17 mouse cellular contexts compared by ENCODE assay signal in the genomic region with DNA sequence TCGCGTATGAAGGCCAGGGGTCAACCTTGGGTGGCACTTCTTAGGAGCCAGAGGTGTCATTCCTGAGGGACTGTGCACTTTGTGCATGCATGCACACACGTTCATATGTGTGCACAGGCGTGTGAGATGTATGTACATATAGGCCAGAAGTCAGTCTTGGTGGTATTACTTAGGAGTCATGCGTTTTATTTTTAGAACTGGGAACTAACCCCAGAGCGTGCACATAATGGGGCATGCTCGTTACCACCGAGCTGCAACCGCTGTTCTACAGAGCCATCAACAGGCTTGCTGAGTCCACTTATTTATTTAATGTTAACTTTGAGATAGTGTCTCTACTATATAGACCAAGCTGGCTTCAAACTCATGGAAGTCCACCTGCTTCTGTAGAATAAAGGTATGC. TPM values are rescaled to one million over a fixed set of nuclear protein-coding genes. Genes with fewer than 3 reads are reported as not detected.
DNase-seq lines count a peak whose midpoint lies in the region; ATAC-seq and TF ChIP-seq lines count a peak whose summit lies in the region.
"Had no signal": no experiment of that assay in that cellular context is flagged by ENCODE, and none has a peak within 500 bp of the region (broad histone marks: within the 10 kb centered on the region; RNA-seq: fewer than 3 reads in every experiment).

No protein-coding gene starts in this region.

- H3K4me3 ChIP-seq in heart, adult 2 months, result no peak overlapping the region
- H3K4me3 ChIP-seq in liver, embryonic 11.5 days (ENCODE audit: low read depth, low read length), result no peak overlapping the region
- H3K4me3 ChIP-seq: erythroblast, embryonic 14.5 days; hindbrain, embryonic 12.5 days; limb, embryonic 15.5 days; midbrain, embryonic 10.5 days; neural tube, embryonic 12.5 days; stomach, embryonic 15.5 days had no signal

- peaks cover 16% of the 10 kb centered on the region for H3K4me1 ChIP-seq in heart, adult 2 months (ENCODE audit: control insufficient read depth, insufficient read depth, low read length)
- H3K4me1 ChIP-seq in liver, embryonic 11.5 days (replicated peaks; ENCODE audit: control insufficient read depth, insufficient read depth, low read length), result peaks cover 29% of the 10 kb centered on the region
- H3K4me1 ChIP-seq: hindbrain, embryonic 12.5 days; midbrain, embryonic 10.5 days; neural tube, embryonic 12.5 days had no signal

- intact Hi-C loops in heart, adult 2 months (cut with DNase I), result no loop called here
- intact Hi-C loops in heart, postnatal 14 days (cut with DNase I), result no loop called here

- ATAC-seq in liver, embryonic 11.5 days (replicated peaks; ENCODE audit: low FRiP score), result peak; percentile 39; the same call in 1 of the 2 replicates
- ATAC-seq in erythroblast, adult 5-6 weeks (replicated peaks; ENCODE audit: low FRiP score, poor library complexity, severe bottlenecking), result no peak
- ATAC-seq: Patski had no signal

- DNase-seq in heart, adult 2 months, result peak in 1 of 2 experiments; percentile 44
- DNase-seq in heart, postnatal 14 days, result no peak
- DNase-seq in A20 (ENCODE audit: low read depth, low spot score), result peak; percentile 74
- DNase-seq in liver, embryonic 11.5 days (ENCODE audit: low spot score), result no peak
- peak; percentile 52 for DNase-seq in naive thymus-derived CD4-positive, alpha-beta T cell, adult 2 months (ENCODE audit: low read depth)
- no peak for DNase-seq in embryo, embryonic 10 days (ENCODE audit: low spot score)
- DNase-seq in cerebellum, postnatal 25 days, result no peak
- DNase-seq: adrenal gland, postnatal 10 days; right cerebral cortex, adult 18-20 months had no signal

- 57% methylated on average over 9 of the region's 9 CpGs for WGBS in heart, adult 2 months
- 44% methylated on average over 9 of the region's 9 CpGs for WGBS in liver, embryonic 11.5 days

- H3K27ac ChIP-seq in heart, adult 2 months, result peak overlapping the region; percentile 44
- peak overlapping the region; percentile 69; the same call in 1 of the 2 replicates for H3K27ac ChIP-seq in liver, embryonic 11.5 days (ENCODE audit: low read depth, low read length)
- H3K27ac ChIP-seq: hindbrain, embryonic 12.5 days; limb, embryonic 15.5 days; midbrain, embryonic 10.5 days; neural tube, embryonic 12.5 days; stomach, embryonic 15.5 days had no signal

- no peak for TF ChIP-seq CTCF in heart, adult 2 months (IDR thresholded peaks at IDR 0.05)

- H3K4me2 ChIP-seq in liver, embryonic 11.5 days, result peak overlapping the region; percentile 26
- H3K4me2 ChIP-seq: hindbrain, embryonic 12.5 days; limb, embryonic 15.5 days; neural tube, embryonic 12.5 days; stomach, embryonic 15.5 days had no signal

- H3K36me3 ChIP-seq in heart, adult 2 months (ENCODE audit: control insufficient read depth, insufficient read depth, low read length), result peaks cover 23% of the 10 kb centered on the region
- H3K36me3 ChIP-seq in liver, embryonic 11.5 days (ENCODE audit: control insufficient read depth, insufficient read depth, low read length), result no peaks in the 10 kb centered on the region
- H3K36me3 ChIP-seq: hindbrain, embryonic 12.5 days; limb, embryonic 15.5 days; midbrain, embryonic 10.5 days; neural tube, embryonic 12.5 days; stomach, embryonic 15.5 days had no signal

- no peaks in the 10 kb centered on the region for H3K9me3 ChIP-seq in liver, embryonic 11.5 days (ENCODE audit: control insufficient read depth, low read length)
- H3K9me3 ChIP-seq: hindbrain, embryonic 12.5 days; limb, embryonic 15.5 days; midbrain, embryonic 10.5 days; neural tube, embryonic 12.5 days; stomach, embryonic 15.5 days had no signal

- TF ChIP-seq EP300 in heart, adult 2 months (IDR thresholded peaks at IDR 0.05; ENCODE audit: insufficient read depth, low read depth, low read length), result no peak

- no peak for TF ChIP-seq POLR2A in heart, adult 2 months (IDR thresholded peaks at IDR 0.05; ENCODE audit: insufficient read depth, low read depth, low read length)

- H3K79me2 ChIP-seq in heart, adult 2 months (replicated peaks; ENCODE audit: control insufficient read depth, insufficient read depth, low read length), result peaks cover 10% of the 10 kb centered on the region

- H3K9ac ChIP-seq in heart, adult 2 months (ENCODE audit: low read depth, low read length), result no peak overlapping the region
- no peak overlapping the region for H3K9ac ChIP-seq in liver, embryonic 11.5 days (ENCODE audit: low read depth, low read length)
- H3K9ac ChIP-seq: hindbrain, embryonic 12.5 days; limb, embryonic 15.5 days; neural tube, embryonic 12.5 days; stomach, embryonic 15.5 days had no signal

- no peaks in the 10 kb centered on the region for H3K27me3 ChIP-seq in heart, adult 2 months (ENCODE audit: control insufficient read depth, insufficient read depth, low read length)
- H3K27me3 ChIP-seq in liver, embryonic 11.5 days (replicated peaks; ENCODE audit: control insufficient read depth, insufficient read depth, low read length), result no peaks in the 10 kb centered on the region
- H3K27me3 ChIP-seq: hindbrain, embryonic 12.5 days; limb, embryonic 15.5 days; neural tube, embryonic 12.5 days; Patski; stomach, embryonic 15.5 days had no signal

RNA-seq across cellular contexts. Expression of gene Wbp4, which starts 41.1 kb away (rescaled TPM):
- 10 to 100 TPM; 22.0 to 22.7 TPM for total RNA-seq in heart, adult 2 months (2021)
- polyA plus RNA-seq in heart, adult 2 months (2012; rRNA removed), result 3.7 and 7.0 TPM in 2 replicates
- total RNA-seq in heart, postnatal 14 days (2021), result 10 to 100 TPM; 19.8 to 21.8 TPM
- polyA plus RNA-seq in liver, embryonic 11.5 days (2014; fragmentation: Nextera tagmentation; extraction: Ambion mirVana), result 35.8 and 38.7 TPM in 2 replicates
- total RNA-seq in erythroblast, adult 5-6 weeks (2015; ENCODE audit: low replicate concordance), result 12.1 and 13.0 TPM in 2 replicates
- 30.7 and 45.6 TPM in 2 replicates for total RNA-seq in erythroblast, adult 5-6 weeks (2017; ENCODE audit: low replicate concordance)

RNA-seq across cellular contexts. Expression of gene Elf1, which starts 41.4 kb away (rescaled TPM):
- total RNA-seq in heart, adult 2 months (2021), result 10 to 100 TPM; 13.3 to 13.7 TPM
- 6.6 and 11.3 TPM in 2 replicates for polyA plus RNA-seq in heart, adult 2 months (2012; rRNA removed)
- total RNA-seq in heart, postnatal 14 days (2021), result 10 to 100 TPM; 20.8 to 21.5 TPM
- 22.7 and 25.3 TPM in 2 replicates for polyA plus RNA-seq in liver, embryonic 11.5 days (2014; fragmentation: Nextera tagmentation; extraction: Ambion mirVana)
- total RNA-seq in erythroblast, adult 5-6 weeks (2015; ENCODE audit: low replicate concordance), result 38.8 and 45.6 TPM in 2 replicates
- total RNA-seq in erythroblast, adult 5-6 weeks (2017; ENCODE audit: low replicate concordance), result 83.8 and 92.9 TPM in 2 replicates

Comparison
In these comparisons a context has a peak if more than half of its experiments do, and no peak if none do; other contexts are left out.
1. DNase-seq: peak in A20 (single experiment) and naive thymus-derived CD4-positive, alpha-beta T cell, adult 2 months (single experiment); none in heart, postnatal 14 days (0 of 2), liver, embryonic 11.5 days (single experiment), embryo, embryonic 10 days (single experiment) and cerebellum, postnatal 25 days (0 of 2).